Mouse (Mus musculus) monocyte, adult 5-6 weeks (primary cell): ENCODE results near the gene Pkd1l2. TPM values are rescaled to one million over a fixed set of nuclear protein-coding genes. Genes with fewer than 3 reads are reported as not detected.

ENCODE experiments used
- ATAC-seq: fragments of 153-309, 156-312 bp; replicated peaks from 2 replicates; pipeline ENCODE4 v1.8.0; 2017; ENCODE audit warnings: mild to moderate bottlenecking; ENCODE audit not compliant: low TSS enrichment, insufficient number of reproducible peaks, severe bottlenecking, poor library complexity, low FRiP score
- total RNA-seq: library from RNA; stranded (forward); fragments of 200-1000, 200-491, 200-594 nt; gene quantifications from 3 replicates; pipeline ENCODE4 v1.2.3, GENCODE M21; 2017

The Pkd1l2 gene
- total RNA-seq, 1 experiment from 2014 or later: 2.5 TPM

GRCm38 (mm10) chr8:117050763-117051162, 31.5 kb downstream of the Pkd1l2 start:
- peak; percentile 53 for ATAC-seq

GRCm38 (mm10) chr8:117049444-117049843, 32.8 kb downstream of the Pkd1l2 start:
- ATAC-seq: no peak

GRCm38 (mm10) chr8:117043584-117043983, 38.7 kb downstream of the Pkd1l2 start:
- no peak for ATAC-seq

GRCm38 (mm10) chr8:117039843-117040242, 42.4 kb downstream of the Pkd1l2 start:
- ATAC-seq: no peak

GRCm38 (mm10) chr8:117037374-117037935, 44.8 kb downstream of the Pkd1l2 start:
- ATAC-seq: no peak

- ATAC-seq: peak; percentile 47
Observed at GRCm38 (mm10) chr8:117033393-117033792, 48.9 kb downstream of the Pkd1l2 start.

- no peak for ATAC-seq
Observed at GRCm38 (mm10) chr8:117032609-117033008, 49.6 kb downstream of the Pkd1l2 start.

- ATAC-seq: no peak
Observed at GRCm38 (mm10) chr8:117031476-117031875, 50.8 kb downstream of the Pkd1l2 start.

- no peak for ATAC-seq
Observed at GRCm38 (mm10) chr8:117028686-117029085, 53.6 kb downstream of the Pkd1l2 start.

GRCm38 (mm10) chr8:117027601-117028000, 54.6 kb downstream of the Pkd1l2 start:
- ATAC-seq: no peak

- no peak for ATAC-seq
Observed at GRCm38 (mm10) chr8:117022297-117022993, 59.8 kb downstream of the Pkd1l2 start.

- ATAC-seq: no peak
Observed at GRCm38 (mm10) chr8:117019323-117020275, 62.6 kb downstream of the Pkd1l2 start.

- ATAC-seq: no peak
Observed at GRCm38 (mm10) chr8:117017896-117018295, 64.4 kb downstream of the Pkd1l2 start.

- ATAC-seq: no peak
Observed at GRCm38 (mm10) chr8:117017006-117017405, 65.2 kb downstream of the Pkd1l2 start.

GRCm38 (mm10) chr8:117015670-117016069, 66.6 kb downstream of the Pkd1l2 start:
- ATAC-seq: no peak

GRCm38 (mm10) chr8:117011366-117011765, 70.9 kb downstream of the Pkd1l2 start:
- no peak for ATAC-seq

GRCm38 (mm10) chr8:116994016-116994716, 88.1 kb downstream of the Pkd1l2 start:
- no peak for ATAC-seq

GRCm38 (mm10) chr8:116993095-116993867, 89.0 kb downstream of the Pkd1l2 start, which contains the start of gene Gcsh:
Gcsh (minus strand) TSS chr8:116993537.
- peak; percentile 98 for ATAC-seq
